Mouse (Mus musculus) left cerebral cortex, adult 11 months (tissue): ENCODE data around the gene Gpsm1.
"Not testable (repeated sequence)": the region's sequence is repeated elsewhere in the genome, so short reads cannot be mapped to it uniquely, and the experiment has no call there.

Experiments
- DNase-seq: peaks from one replicate; pipeline ENCODE4 v3.0.0; 2022; ENCODE audit warnings: low spot score

Gene Gpsm1

DNA sequence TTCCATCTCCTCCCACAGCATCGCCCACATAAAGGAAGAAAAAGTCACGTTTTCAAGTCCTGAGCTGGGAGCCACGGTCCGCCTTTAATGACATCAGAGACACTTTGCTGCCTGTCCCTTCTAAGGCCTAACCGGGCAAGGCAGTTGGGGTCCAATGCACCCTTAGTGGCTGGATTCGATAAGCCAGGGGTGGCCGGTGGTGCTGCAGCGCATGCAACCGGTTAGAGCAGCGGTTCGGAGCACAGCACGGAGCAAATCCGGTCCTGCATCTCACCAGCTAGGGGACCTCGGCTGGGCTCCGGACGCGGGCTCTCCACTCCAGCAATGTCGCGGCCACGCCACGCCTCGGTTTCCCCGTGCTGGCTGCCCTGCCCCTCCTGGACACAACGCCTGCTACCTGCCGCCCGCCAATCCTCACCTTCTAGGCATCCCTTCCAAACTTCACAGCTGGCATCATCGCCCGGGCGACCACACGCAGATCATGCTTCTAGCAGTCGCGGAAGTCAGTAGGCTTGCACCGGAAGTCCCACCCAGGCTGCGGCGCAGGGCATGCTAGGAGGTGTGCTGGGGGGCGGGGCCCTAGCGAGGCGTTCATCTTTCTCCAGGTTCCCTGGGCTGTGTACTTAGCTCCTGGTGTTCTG is 64.9 kb downstream of the Gpsm1 start, which contains the start of gene Snapc4:
Gene Snapc4, minus strand, starts transcription at position 523 of the 641 bp plus-strand sequence.
- peak; percentile 66 for DNase-seq

GRCm38 (mm10) chr2:26380871-26381270 is 65.6 kb downstream of the Gpsm1 start:
- DNase-seq, result not testable (repeated sequence)

DNA sequence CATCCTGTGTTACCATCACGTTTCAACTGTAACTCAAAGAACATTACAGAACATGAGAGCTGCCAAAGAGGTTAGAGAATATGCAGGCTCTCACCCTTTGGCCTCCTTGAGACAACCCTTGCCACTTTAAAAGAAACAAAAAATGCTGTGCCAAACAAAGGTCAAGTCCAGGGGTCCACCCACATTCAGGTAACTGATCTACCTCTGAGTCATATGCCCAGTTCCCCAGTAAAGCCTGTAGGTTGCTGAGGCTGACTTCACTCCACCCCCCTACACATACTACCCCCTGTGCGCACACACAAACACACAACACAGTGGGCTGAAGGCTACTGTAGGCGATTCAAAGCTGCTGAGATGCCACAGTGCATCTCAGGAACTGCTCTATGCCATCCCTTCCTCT is 72.4 kb downstream of the Gpsm1 start:
- no peak for DNase-seq

- DNase-seq, result no peak
These were observed 73.4 kb downstream of the Gpsm1 start for GRCm38 (mm10) chr2:26388682-26389153.

GRCm38 (mm10) chr2:26389154-26389690 is 73.9 kb downstream of the Gpsm1 start, which contains the start of the genes Entr1 and Pmpca:
Entr1 (minus strand) TSS chr2:26389316.
Pmpca (plus strand) TSS chr2:26389339.
- DNase-seq, result peak; percentile 66

DNA sequence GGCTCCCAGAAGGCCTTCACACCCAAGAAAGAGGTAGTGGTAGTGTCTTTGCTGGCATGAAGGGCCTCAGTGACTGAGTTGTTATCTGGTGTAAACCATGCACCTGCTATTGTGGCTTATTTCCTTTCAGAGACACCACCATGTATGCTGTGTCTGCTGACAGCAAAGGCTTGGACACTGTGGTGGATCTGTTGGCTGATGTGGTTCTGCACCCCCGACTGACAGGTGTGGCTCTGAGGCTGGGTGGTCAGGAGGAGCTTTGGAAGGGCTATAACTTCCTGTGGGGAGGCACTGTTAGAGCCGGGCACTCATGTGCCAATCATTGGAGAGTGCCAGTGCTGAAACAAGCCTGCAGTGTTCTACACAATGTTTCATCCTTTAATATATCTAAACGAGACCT is 75.6 kb downstream of the Gpsm1 start:
- DNase-seq, result no peak

GRCm38 (mm10) chr2:26391617-26392016 is 76.3 kb downstream of the Gpsm1 start:
- DNase-seq, result no peak
